Mouse (Mus musculus): ENCODE measurements around the gene Creg2.
"Not testable (repeated sequence)": the region's sequence is repeated elsewhere in the genome, so short reads cannot be mapped to it uniquely, and the experiment has no call there.

Creg2 gene

GRCm38 (mm10) chr1:39593836-39594235, 57.4 kb downstream of the Creg2 start:
- no peak for DNase-seq

- DNase-seq, result no peak
These were observed 59.2 kb downstream of the Creg2 start for GRCm38 (mm10) chr1:39592090-39592489.

- DNase-seq, result not testable (repeated sequence)
These were observed 59.7 kb downstream of the Creg2 start for GRCm38 (mm10) chr1:39591557-39591956.

GRCm38 (mm10) chr1:39590193-39590592, 61.1 kb downstream of the Creg2 start:
- DNase-seq, result no peak

GRCm38 (mm10) chr1:39585416-39585815, 65.9 kb downstream of the Creg2 start:
- no peak for DNase-seq

GRCm38 (mm10) chr1:39583173-39583572, 68.1 kb downstream of the Creg2 start:
- no peak for DNase-seq

- DNase-seq, result no peak
These were observed 70.1 kb downstream of the Creg2 start for GRCm38 (mm10) chr1:39581215-39581614.

- DNase-seq, result peak; percentile 40
These were observed 72.1 kb downstream of the Creg2 start for GRCm38 (mm10) chr1:39579139-39579538.

GRCm38 (mm10) chr1:39578446-39578845, 72.8 kb downstream of the Creg2 start:
- DNase-seq, result no peak

- DNase-seq, result peak; percentile 97
These were observed 74.0 kb downstream of the Creg2 start, which contains the start of gene Rnf149 for GRCm38 (mm10) chr1:39577253-39577705. Gene Rnf149, minus strand, starts transcription at chr1:39577405.

GRCm38 (mm10) chr1:39576431-39577243, 74.6 kb downstream of the Creg2 start:
- DNase-seq, result no peak

GRCm38 (mm10) chr1:39575778-39576375, 75.4 kb downstream of the Creg2 start:
- no peak for DNase-seq

GRCm38 (mm10) chr1:39573890-39574289, 77.4 kb downstream of the Creg2 start:
- DNase-seq, result no peak

GRCm38 (mm10) chr1:39571653-39572052, 79.6 kb downstream of the Creg2 start:
- no peak for DNase-seq

Measured in layer of hippocampus, adult 9-11 months (tissue).